Mouse (Mus musculus) neural tube, embryonic 11.5 days (tissue): ENCODE measurements at regions not wholly inside any gene's neighbourhood (a gene's known extent, or its start where the extent isn't known, plus 50 kb on each side); places are given as distances from the start of the nearest gene placed in this dataset.
"Not testable (repeated sequence)": the region's sequence is repeated elsewhere in the genome, so short reads cannot be mapped to it uniquely, and the experiment has no call there.

Experiments
- ATAC-seq: fragments of 200-750 bp; cut with Nextera tagmentation; 2 replicates; pipeline ENCODE4 v1.8.0; 2017; ENCODE audit warnings: moderate number of reproducible peaks, mild to moderate bottlenecking, moderate TSS enrichment, moderate library complexity; ENCODE audit not compliant: insufficient read depth, low FRiP score, low TSS enrichment
- DNase-seq: peaks from one replicate; pipeline ENCODE4 v3.0.0-alpha.2; 2015; ENCODE audit warnings: low spot score
- H3K27ac ChIP-seq: fragments of 300-500 bp; sonication (generic); 2 replicates; pipeline ENCODE4 v1.5.1; 2014; ENCODE audit warnings: low read depth, mild to moderate bottlenecking, low read length
- H3K27me3 ChIP-seq: fragments of 300-500 bp; sonication (generic); 2 replicates; pipeline ENCODE4 v1.6.1; 2014; ENCODE audit warnings: mild to moderate bottlenecking, low read length, mixed read lengths; ENCODE audit not compliant: control insufficient read depth, insufficient read depth
- H3K36me3 ChIP-seq: fragments of 300-500 bp; sonication (generic); 2 replicates; pipeline ENCODE4 v1.6.1; 2014; ENCODE audit warnings: mild to moderate bottlenecking, low read length, moderate library complexity, mixed read lengths; ENCODE audit not compliant: control insufficient read depth, insufficient read depth
- H3K4me1 ChIP-seq: fragments of 300-500 bp; sonication (generic); 2 replicates; pipeline ENCODE4 v1.6.1; 2014; ENCODE audit warnings: low read length, mixed read lengths; ENCODE audit not compliant: control insufficient read depth, insufficient read depth
- H3K4me2 ChIP-seq: fragments of 300-500 bp; sonication (generic); 2 replicates; pipeline ENCODE4 v1.6.1; 2014; ENCODE audit warnings: low read depth, mild to moderate bottlenecking, moderate library complexity
- H3K4me3 ChIP-seq: fragments of 300-500 bp; sonication (generic); 2 replicates; pipeline ENCODE4 v1.5.1; 2014; ENCODE audit warnings: low read depth, low read length
- H3K9ac ChIP-seq: fragments of 300-500 bp; sonication (generic); 2 replicates; pipeline ENCODE4 v1.6.1; 2014; ENCODE audit warnings: mild to moderate bottlenecking, low read length
- H3K9me3 ChIP-seq: fragments of 300-500 bp; sonication (generic); 2 replicates; pipeline ENCODE4 v1.6.1; 2016; ENCODE audit warnings: low read length; ENCODE audit not compliant: control insufficient read depth
- WGBS: fragments of 180-500 bp; shearing (Covaris S2); extraction: QIAGEN DNeasy Blood & Tissue Kit; methylation state at CpG from one replicate; pipeline ENCODE4 v1.1.7; 2014; 5-methylcytosine and 5-hydroxymethylcytosine counted together

DNA sequence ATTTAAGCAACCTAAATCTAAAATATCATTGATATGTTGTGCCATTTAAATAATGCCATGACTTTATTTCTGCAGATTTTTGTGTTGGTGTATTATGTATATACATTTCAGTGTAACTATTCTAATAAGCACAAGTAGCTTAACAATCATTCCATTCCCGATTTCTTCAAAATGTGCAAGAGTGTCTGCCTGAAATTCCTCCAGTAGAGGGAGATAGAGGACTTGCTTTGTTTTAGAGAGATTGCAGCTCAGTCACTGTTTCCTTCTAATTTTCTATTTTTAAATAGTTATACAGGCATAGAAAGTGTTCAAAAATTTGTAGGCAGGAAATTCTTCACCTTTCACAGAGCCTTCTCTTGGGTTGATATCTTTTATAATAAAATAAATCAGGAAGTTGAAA, 498.0 kb upstream of the Tacstd2 start:
- DNase-seq, H3K36me3 ChIP-seq, H3K27me3 ChIP-seq, H3K27ac ChIP-seq, H3K9ac ChIP-seq, H3K4me3 ChIP-seq, H3K4me2 ChIP-seq, H3K9me3 ChIP-seq, ATAC-seq, H3K4me1 ChIP-seq: not testable (repeated sequence)
- 38% methylated on average over 1 of the region's 1 CpGs for whole genome bisulfite sequencing

DNA sequence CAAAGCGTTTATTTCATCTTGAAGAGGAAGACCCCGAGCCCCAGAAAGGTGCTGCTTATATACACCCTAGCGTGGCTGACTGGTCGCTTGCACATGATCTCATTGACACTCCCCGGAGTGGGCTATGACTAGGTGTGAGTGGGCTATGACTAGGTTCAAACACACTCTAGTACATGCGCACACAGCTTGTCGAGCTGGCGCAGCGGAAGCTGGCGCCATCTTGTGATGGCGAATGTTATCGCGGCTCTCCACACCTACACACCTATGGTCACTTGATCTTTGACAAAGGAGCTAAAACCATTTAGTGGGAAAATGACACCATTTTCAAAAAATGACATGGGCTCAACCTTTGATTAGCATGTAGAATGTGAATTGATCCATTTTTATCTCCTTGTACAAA, 495.1 kb upstream of the Tacstd2 start:
- H3K27ac ChIP-seq: no peak overlapping the region
- H3K9me3 ChIP-seq: no peaks in the 10 kb centered on the region
- H3K4me2 ChIP-seq: no peak overlapping the region
- no peak overlapping the region for H3K4me3 ChIP-seq
- no peaks in the 10 kb centered on the region for H3K4me1 ChIP-seq
- ATAC-seq (no peak), DNase-seq (peak; percentile 15)
- no peak overlapping the region for H3K9ac ChIP-seq
- H3K36me3 ChIP-seq: no peaks in the 10 kb centered on the region
- no peaks in the 10 kb centered on the region for H3K27me3 ChIP-seq
- WGBS: 51% methylated on average over 13 of the region's 13 CpGs
